Mouse (Mus musculus) limb, embryonic 10.5 days (tissue): ENCODE data around the gene Fhod1. TPM values are rescaled to one million over a fixed set of nuclear protein-coding genes. Genes with fewer than 3 reads are reported as not detected.

ENCODE experiments used
- DNase-seq: peaks from one replicate; pipeline ENCODE4 v3.0.0-alpha.2; 2017; ENCODE audit warnings: low spot score
- H3K27ac ChIP-seq: fragments of 300-500 bp; sonication (generic); 2 replicates; pipeline ENCODE4 v1.5.1; 2016; ENCODE audit warnings: mild to moderate bottlenecking
- H3K27me3 ChIP-seq: fragments of 300-500 bp; sonication (generic); 2 replicates; pipeline ENCODE4 v1.6.1; 2016; ENCODE audit warnings: low read depth, mild to moderate bottlenecking; ENCODE audit not compliant: poor library complexity, severe bottlenecking
- H3K36me3 ChIP-seq: fragments of 300-500 bp; sonication (generic); 2 replicates; pipeline ENCODE4 v1.6.1; 2016; ENCODE audit warnings: mild to moderate bottlenecking, moderate library complexity
- H3K4me1 ChIP-seq: fragments of 300-500 bp; sonication (generic); 2 replicates; pipeline ENCODE4 v1.6.1; 2016
- H3K4me3 ChIP-seq: fragments of 300-500 bp; sonication (generic); 2 replicates; pipeline ENCODE4 v1.5.1; 2016; ENCODE audit warnings: mild to moderate bottlenecking, moderate library complexity
- H3K9me3 ChIP-seq: fragments of 300-500 bp; sonication (generic); replicated peaks from 2 replicates; pipeline ENCODE4 v1.6.1; 2016; ENCODE audit warnings: mild to moderate bottlenecking
- WGBS: fragments of 180-500 bp; shearing (Covaris S2); methylation state at CpG from one replicate; pipeline ENCODE4 v1.1.7; 2016; 5-methylcytosine and 5-hydroxymethylcytosine counted together
- microRNA counts: library from miRNA; unstranded; fragments of <30 nt; microRNA quantifications from one replicate; lab custom pipeline; 2017
- microRNA-seq: library from miRNA; unstranded; fragments of <30 nt; microRNA quantifications from one replicate; pipeline ENCODE4, GENCODE M21; 2017
- polyA plus RNA-seq: library from polyadenylated mRNA; unstranded; fragments of >200 nt; fragmentation: Nextera tagmentation; extraction: Ambion mirVana; gene quantifications from 2 replicates; pipeline ENCODE4 v1.2.1, GENCODE M21; 2016

Fhod1 gene
- polyA plus RNA-seq, 1 experiment from 2014 or later = 2.2 TPM

DNA sequence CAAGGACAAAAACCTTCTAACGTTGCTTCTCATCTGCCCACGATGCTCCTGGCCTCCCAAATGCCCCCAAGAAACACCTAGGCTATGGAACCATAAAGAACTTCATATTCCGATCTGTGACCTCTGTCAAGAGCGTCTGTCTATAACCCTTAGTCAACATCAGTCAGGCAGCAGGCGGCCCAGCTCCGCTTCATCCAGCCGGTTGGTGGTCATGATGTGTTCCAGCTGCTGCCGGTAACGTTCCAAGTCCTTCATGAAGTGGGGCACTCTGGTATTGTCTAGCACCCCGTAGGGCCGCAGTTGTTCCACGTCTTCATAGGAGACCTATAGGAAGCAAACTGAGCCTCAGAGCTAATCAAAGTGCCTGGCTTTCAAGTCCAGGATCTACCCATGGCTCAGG lies 65.9 kb downstream of the Fhod1 start:
- DNase-seq = no peak
- Histone ChIP-seq H3K27me3 (peaks cover 97% of the 10 kb centered on the region), H3K9me3 (no peaks in the 10 kb centered on the region), H3K27ac (no peak overlapping the region), H3K4me1 (peaks cover 14% of the 10 kb centered on the region), H3K36me3 (peaks cover 35% of the 10 kb centered on the region), H3K4me3 (no peak overlapping the region)
- 88% methylated on average over 12 of the region's 12 CpGs for WGBS

DNA sequence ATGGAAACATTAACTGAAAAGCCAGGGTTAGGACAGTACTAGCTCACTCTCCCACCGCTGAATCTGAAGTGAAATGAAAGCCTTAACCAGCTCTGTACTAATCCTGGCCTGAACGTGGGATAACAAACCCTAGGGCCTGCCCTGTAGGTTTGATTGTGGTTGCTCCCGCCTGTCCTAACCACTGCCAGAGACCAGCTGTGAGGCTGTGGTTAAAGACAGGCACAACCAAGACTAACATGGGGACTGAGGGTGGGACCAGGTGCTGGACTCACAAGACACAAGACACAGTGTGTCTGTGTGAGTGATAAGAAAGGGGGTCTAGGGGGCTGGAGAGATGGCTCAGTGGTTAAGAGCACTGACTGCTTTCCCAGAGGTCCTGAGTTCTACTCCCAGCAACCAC lies 67.2 kb downstream of the Fhod1 start:
- H3K36me3 ChIP-seq = peaks cover 32% of the 10 kb centered on the region
- no peak overlapping the region for H3K4me3 ChIP-seq
- no peak overlapping the region for H3K27ac ChIP-seq
- DNase-seq = no peak
- H3K27me3 ChIP-seq = peaks cover 97% of the 10 kb centered on the region
- 74% methylated on average over 3 of the region's 3 CpGs for WGBS
- no peaks in the 10 kb centered on the region for H3K9me3 ChIP-seq
- H3K4me1 ChIP-seq = peaks cover 25% of the 10 kb centered on the region

MicroRNAs encoded within 50 kb of the gene (microRNA counts, 519-probe panel; counts per million panel counts)
- 684 counts per million, percentile 72 among the panel's probes with 10 or more counts for microRNA mmu-miR-328 (lab: Ali Mortazavi, UCI)

Small RNAs within 50 kb of the gene (microRNA-seq; reads per million reads assigned to microRNA genes)
- gene Gm27320 = not detected
- 111 reads per million, percentile 49 among the genes with 10 or more reads in this experiment for gene Mir328

Other genes starting within 250 kb of the Fhod1 start
- gene Ces4a, start 216.2 kb downstream of the Fhod1 start, polyA plus RNA-seq = not detected in 2 replicates
- gene Cbfb, start 177.3 kb downstream of the Fhod1 start, polyA plus RNA-seq = 64.9 and 84.6 TPM in 2 replicates
- gene D230025D16Rik, start 122.8 kb downstream of the Fhod1 start, polyA plus RNA-seq = 25.4 and 26.6 TPM in 2 replicates
- gene B3gnt9, start 92.8 kb downstream of the Fhod1 start, polyA plus RNA-seq = 1.4 and 1.7 TPM in 2 replicates
- gene Tradd, start 83.3 kb downstream of the Fhod1 start, polyA plus RNA-seq = 11.4 and 12.1 TPM in 2 replicates
- gene Fbxl8, start 83.3 kb downstream of the Fhod1 start, polyA plus RNA-seq = 0.81 and 1.1 TPM in 2 replicates
- 0.10 TPM in 1 of 2 replicates, not detected in the other for gene Hsf4, start 78.2 kb downstream of the Fhod1 start, polyA plus RNA-seq
- 0.40 and 0.45 TPM in 2 replicates for gene Nol3, start 71.8 kb downstream of the Fhod1 start, polyA plus RNA-seq
- gene 4931428F04Rik, start 58.1 kb downstream of the Fhod1 start, polyA plus RNA-seq = 13.9 and 19.2 TPM in 2 replicates
- 11.5 and 15.1 TPM in 2 replicates for gene Exoc3l, start 51.9 kb downstream of the Fhod1 start, polyA plus RNA-seq
- 144 and 160 TPM in 2 replicates for gene E2f4, start 50.3 kb downstream of the Fhod1 start, polyA plus RNA-seq
- 1.9 and 2.7 TPM in 2 replicates for gene Elmo3, start 42.4 kb downstream of the Fhod1 start, polyA plus RNA-seq
- gene Lrrc29, start 21.7 kb downstream of the Fhod1 start, polyA plus RNA-seq = 1.4 TPM in 2 replicates
- 102 and 105 TPM in 2 replicates for gene Tmem208, start 21.6 kb downstream of the Fhod1 start, polyA plus RNA-seq
- gene Slc9a5, start 890 bp upstream of the Fhod1 start, polyA plus RNA-seq = 4.5 and 6.3 TPM in 2 replicates
- 0.28 and 0.74 TPM in 2 replicates for gene Plekhg4, start 25.3 kb upstream of the Fhod1 start, polyA plus RNA-seq
- not detected in 2 replicates for gene Kctd19, start 65.5 kb upstream of the Fhod1 start, polyA plus RNA-seq
- not detected in 2 replicates for gene Lrrc36, start 65.6 kb upstream of the Fhod1 start, polyA plus RNA-seq
- 8.4 and 13.5 TPM in 2 replicates for gene Tppp3, start 123.6 kb upstream of the Fhod1 start, polyA plus RNA-seq
- 18.9 and 25.3 TPM in 2 replicates for gene Zdhhc1, start 148.9 kb upstream of the Fhod1 start, polyA plus RNA-seq
- gene Hsd11b2, start 170.8 kb upstream of the Fhod1 start, polyA plus RNA-seq = 78.2 and 83.2 TPM in 2 replicates
- 58.3 and 68.6 TPM in 2 replicates for gene Atp6v0d1, start 218.1 kb upstream of the Fhod1 start, polyA plus RNA-seq